Mouse (Mus musculus): ENCODE measurements around the gene Lmntd2. TPM values are rescaled to one million over a fixed set of nuclear protein-coding genes. Genes with fewer than 3 reads are reported as not detected.

Gene Lmntd2
- polyA plus RNA-seq, 1 experiment from 2014 or later = 2.9 TPM

DNA sequence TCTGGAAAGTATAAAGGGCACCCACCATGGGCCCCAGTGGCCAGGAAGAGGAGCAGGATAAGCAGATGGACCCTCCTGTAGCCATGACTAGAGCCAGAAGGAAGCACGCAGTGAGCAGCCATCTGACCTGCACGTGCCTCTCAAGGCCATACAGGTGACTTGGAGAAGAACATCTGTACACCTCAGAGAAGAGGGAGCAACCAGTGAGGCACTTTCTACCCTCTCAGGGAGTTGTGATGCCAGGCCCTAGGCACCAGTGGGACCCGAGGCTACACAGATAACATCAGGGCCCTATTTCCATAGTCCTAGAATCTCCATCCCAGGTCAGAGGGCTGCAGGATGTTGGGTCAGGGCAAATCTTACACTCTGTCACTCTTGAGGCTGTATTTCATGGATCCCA lies 23.7 kb downstream of the Lmntd2 start:
- Histone ChIP-seq H3K9me3 (replicated peaks; ENCODE audit: low read length) (no peaks in the 10 kb centered on the region), H3K4me3 (replicated peaks; ENCODE audit: low read depth, low read length) (no peak overlapping the region), H3K36me3 (ENCODE audit: insufficient read depth, low read length) (peaks cover 17% of the 10 kb centered on the region), H3K4me1 (replicated peaks; ENCODE audit: insufficient read depth, low read length) (peaks cover 7% of the 10 kb centered on the region; the same call in 1 of the 2 replicates), H3K9ac (ENCODE audit: low read depth, low read length) (no peak overlapping the region), H3K27me3 (ENCODE audit: insufficient read depth, low read length) (no peaks in the 10 kb centered on the region), H3K27ac (no peak overlapping the region), H3K4me2 (ENCODE audit: low read length) (no peak overlapping the region)
- DNase-seq (ENCODE audit: low spot score) (no peak), ATAC-seq (replicated peaks; ENCODE audit: low FRiP score, low read depth) (no peak)
- WGBS = 79% methylated on average over 3 of the region's 3 CpGs
- TF ChIP-seq CTCF (IDR thresholded peaks at IDR 0.05; ENCODE audit: low read depth) = no peak

DNA sequence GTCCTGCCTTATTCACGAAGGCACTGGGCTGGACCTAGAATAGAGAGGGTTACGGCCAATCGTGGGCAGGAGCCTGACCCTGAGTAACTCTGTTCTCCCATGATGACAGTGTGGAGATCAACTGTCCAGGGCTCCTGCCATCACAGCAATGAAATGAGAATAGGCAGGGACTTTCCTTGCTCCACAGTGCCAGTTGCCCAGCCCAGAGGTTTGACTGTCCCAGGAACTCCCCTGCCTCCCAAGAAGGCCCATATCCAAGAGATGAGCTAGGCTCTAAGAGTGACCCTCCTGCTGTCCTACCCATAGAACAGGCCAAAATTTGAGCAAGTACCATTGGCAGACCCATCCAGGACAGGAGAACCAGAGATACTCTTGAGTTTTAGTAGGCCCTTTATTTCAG lies 25.1 kb downstream of the Lmntd2 start:
- DNase-seq (ENCODE audit: low spot score) = no peak
- WGBS = 85% methylated on average over 3 of the region's 3 CpGs
- Histone ChIP-seq H3K36me3 (ENCODE audit: insufficient read depth, low read length) (peaks cover 17% of the 10 kb centered on the region), H3K4me2 (ENCODE audit: low read length) (no peak overlapping the region), H3K9me3 (replicated peaks; ENCODE audit: low read length) (no peaks in the 10 kb centered on the region), H3K27ac (no peak overlapping the region), H3K4me1 (replicated peaks; ENCODE audit: insufficient read depth, low read length) (peaks cover 7% of the 10 kb centered on the region; the same call in 1 of the 2 replicates), H3K27me3 (ENCODE audit: insufficient read depth, low read length) (no peaks in the 10 kb centered on the region), H3K4me3 (replicated peaks; ENCODE audit: low read depth, low read length) (no peak overlapping the region), H3K9ac (ENCODE audit: low read depth, low read length) (no peak overlapping the region)
- TF ChIP-seq CTCF (IDR thresholded peaks at IDR 0.05; ENCODE audit: low read depth) = no peak
- no peak for ATAC-seq (replicated peaks; ENCODE audit: low FRiP score, low read depth)

DNA sequence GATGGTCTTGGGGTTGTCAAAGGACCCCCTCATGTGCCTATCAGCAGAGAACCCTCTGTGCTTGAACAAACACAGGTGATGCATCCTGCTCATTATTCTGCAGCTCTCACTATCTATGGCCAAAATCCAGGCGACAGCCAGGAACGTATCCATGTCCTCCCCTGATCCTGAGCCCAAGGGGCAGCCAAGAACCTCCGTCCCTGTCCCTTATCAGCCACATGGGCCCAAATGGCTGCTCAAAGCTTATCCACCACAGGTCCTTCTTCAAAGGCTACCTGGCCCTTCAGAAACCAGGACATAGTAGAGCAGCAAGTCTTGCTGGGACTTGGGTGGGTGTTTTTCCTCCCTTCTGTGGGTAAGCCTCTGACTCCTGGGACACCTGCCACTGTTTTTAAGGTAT lies 25.7 kb downstream of the Lmntd2 start:
- no peak overlapping the region for H3K27ac ChIP-seq
- ATAC-seq (replicated peaks; ENCODE audit: low FRiP score, low read depth) (no peak), DNase-seq (ENCODE audit: low spot score) (no peak)
- H3K9ac ChIP-seq (ENCODE audit: low read depth, low read length) = no peak overlapping the region
- H3K4me1 ChIP-seq (replicated peaks; ENCODE audit: insufficient read depth, low read length) = peaks cover 7% of the 10 kb centered on the region; the same call in 1 of the 2 replicates
- H3K9me3 ChIP-seq (replicated peaks; ENCODE audit: low read length) = no peaks in the 10 kb centered on the region
- TF ChIP-seq CTCF (IDR thresholded peaks at IDR 0.05; ENCODE audit: low read depth) = no peak
- H3K4me3 ChIP-seq (replicated peaks; ENCODE audit: low read depth, low read length) = no peak overlapping the region
- H3K4me2 ChIP-seq (ENCODE audit: low read length) = no peak overlapping the region
- WGBS = 82% methylated on average over 3 of the region's 3 CpGs
- H3K36me3 ChIP-seq (ENCODE audit: insufficient read depth, low read length) = peaks cover 17% of the 10 kb centered on the region
- H3K27me3 ChIP-seq (ENCODE audit: insufficient read depth, low read length) = no peaks in the 10 kb centered on the region

DNA sequence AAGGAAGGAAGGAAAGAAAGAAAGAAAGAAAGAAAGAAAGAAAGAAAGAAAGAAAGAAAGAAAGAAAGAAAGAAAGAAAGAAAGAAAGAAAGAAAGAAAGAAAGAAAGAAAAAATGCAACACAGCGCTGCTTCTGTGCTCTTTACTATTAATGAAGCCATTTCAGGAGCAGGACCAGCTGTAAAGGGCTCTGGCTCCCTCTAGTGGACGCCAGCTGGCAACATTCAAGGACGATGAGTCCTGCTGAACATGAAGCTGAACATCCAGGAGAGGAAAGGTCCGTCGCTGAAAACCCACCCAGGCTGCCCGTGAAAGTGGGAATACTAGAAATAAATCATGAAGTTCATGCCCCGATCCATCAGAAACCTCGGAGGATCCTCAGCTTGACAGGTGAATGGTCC lies 37.7 kb downstream of the Lmntd2 start:
- 1% methylated on average over 8 of the region's 8 CpGs for WGBS
- H3K9me3 ChIP-seq (replicated peaks; ENCODE audit: low read length) = no peaks in the 10 kb centered on the region
- ATAC-seq (replicated peaks; ENCODE audit: low FRiP score, low read depth) = no peak
- no peak overlapping the region for H3K9ac ChIP-seq (ENCODE audit: low read depth, low read length)
- DNase-seq (ENCODE audit: low spot score) = peak; percentile 93
- H3K27me3 ChIP-seq (ENCODE audit: insufficient read depth, low read length) = no peaks in the 10 kb centered on the region
- no peak overlapping the region for H3K27ac ChIP-seq
- no peaks in the 10 kb centered on the region for H3K4me1 ChIP-seq (replicated peaks; ENCODE audit: insufficient read depth, low read length)
- TF ChIP-seq CTCF (IDR thresholded peaks at IDR 0.05; ENCODE audit: low read depth) = peak; percentile 95
- no peak overlapping the region for H3K4me3 ChIP-seq (replicated peaks; ENCODE audit: low read depth, low read length)
- no peaks in the 10 kb centered on the region for H3K36me3 ChIP-seq (ENCODE audit: insufficient read depth, low read length)
- no peak overlapping the region for H3K4me2 ChIP-seq (ENCODE audit: low read length)

DNA sequence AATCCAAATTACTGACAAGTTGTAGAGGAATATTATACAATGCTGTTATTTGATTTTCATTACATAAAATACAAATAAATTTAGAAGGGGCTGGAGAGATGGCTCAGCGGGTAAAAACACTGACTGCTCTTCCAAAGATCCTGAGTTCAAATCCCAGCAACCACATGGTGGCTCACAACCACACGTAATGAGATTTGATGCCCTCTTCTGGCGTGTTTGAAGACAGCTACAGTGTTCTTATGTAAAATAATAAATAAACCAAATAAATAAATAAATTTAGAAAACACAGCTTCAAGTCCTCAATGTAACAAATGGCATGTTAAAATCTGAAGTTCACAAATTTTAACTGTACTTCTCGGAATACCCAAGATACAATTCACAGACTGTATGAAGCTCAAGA lies 38.8 kb downstream of the Lmntd2 start:
- Histone ChIP-seq H3K9me3 (replicated peaks; ENCODE audit: low read length) (no peaks in the 10 kb centered on the region), H3K27me3 (ENCODE audit: insufficient read depth, low read length) (no peaks in the 10 kb centered on the region), H3K9ac (ENCODE audit: low read depth, low read length) (no peak overlapping the region), H3K4me3 (replicated peaks; ENCODE audit: low read depth, low read length) (no peak overlapping the region), H3K27ac (no peak overlapping the region), H3K36me3 (ENCODE audit: insufficient read depth, low read length) (no peaks in the 10 kb centered on the region), H3K4me2 (ENCODE audit: low read length) (no peak overlapping the region), H3K4me1 (replicated peaks; ENCODE audit: insufficient read depth, low read length) (no peaks in the 10 kb centered on the region)
- 90% methylated on average over 4 of the region's 4 CpGs for WGBS
- TF ChIP-seq CTCF (IDR thresholded peaks at IDR 0.05; ENCODE audit: low read depth) = peak; percentile 24; the same call in 1 of the 2 replicates
- DNase-seq (ENCODE audit: low spot score) (no peak), ATAC-seq (replicated peaks; ENCODE audit: low FRiP score, low read depth) (no peak)

DNA sequence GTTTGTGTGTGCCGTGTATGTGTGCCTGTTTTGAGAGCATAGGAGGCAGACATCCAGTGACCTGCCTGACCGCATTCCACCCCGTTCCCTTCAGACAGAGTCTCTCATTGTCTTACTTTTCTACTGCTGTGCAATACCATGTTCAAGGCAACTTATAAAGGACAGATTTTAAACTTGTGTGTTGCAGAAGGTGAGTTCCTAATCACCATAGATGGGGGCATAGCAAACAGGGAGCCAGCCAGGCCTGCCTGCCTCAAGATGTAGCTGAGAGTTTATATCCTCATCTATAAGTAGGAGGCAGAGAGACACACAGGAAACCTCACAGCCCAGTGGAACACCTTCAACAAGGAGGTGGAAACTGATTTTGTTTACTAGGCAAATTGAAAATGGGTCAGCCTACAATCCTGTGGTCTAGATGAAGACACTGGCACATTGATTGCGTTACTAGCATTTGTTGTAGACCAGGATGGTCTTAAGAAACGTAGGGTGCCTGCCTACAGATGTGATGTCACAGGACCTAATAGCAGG lies 40.5 kb downstream of the Lmntd2 start:
- peak overlapping the region; percentile 93 for H3K27ac ChIP-seq
- H3K4me1 ChIP-seq (replicated peaks; ENCODE audit: insufficient read depth, low read length) = no peaks in the 10 kb centered on the region
- H3K27me3 ChIP-seq (ENCODE audit: insufficient read depth, low read length) = no peaks in the 10 kb centered on the region
- TF ChIP-seq CTCF (IDR thresholded peaks at IDR 0.05; ENCODE audit: low read depth) = no peak
- H3K9ac ChIP-seq (ENCODE audit: low read depth, low read length) = no peak overlapping the region
- no peaks in the 10 kb centered on the region for H3K36me3 ChIP-seq (ENCODE audit: insufficient read depth, low read length)
- ATAC-seq (replicated peaks; ENCODE audit: low FRiP score, low read depth) = no peak
- 75% methylated on average over 5 of the region's 5 CpGs for WGBS
- H3K4me2 ChIP-seq (ENCODE audit: low read length) = peak overlapping the region; percentile 71
- H3K9me3 ChIP-seq (replicated peaks; ENCODE audit: low read length) = no peaks in the 10 kb centered on the region
- DNase-seq (ENCODE audit: low spot score) = no peak
- H3K4me3 ChIP-seq (replicated peaks; ENCODE audit: low read depth, low read length) = peak overlapping the region; percentile 50; the same call in 1 of the 2 replicates
